Mouse (Mus musculus) heart, postnatal 0 days (tissue): ENCODE data around the gene Asap3. TPM values are rescaled to one million over a fixed set of nuclear protein-coding genes. Genes with fewer than 3 reads are reported as not detected.
A peak's percentile ranks its signal among the peaks of the same experiment; 100 is the strongest.

Experiments used
- ATAC-seq: fragments of 200-750 bp; cut with Nextera tagmentation; 2 replicates; pipeline ENCODE4 v1.8.0; 2017; ENCODE audit warnings: low read depth, moderate number of reproducible peaks, moderate library complexity; ENCODE audit not compliant: insufficient read depth
- DNase-seq: peaks from one replicate; pipeline ENCODE4 v3.0.0-alpha.2; 2016; ENCODE audit warnings: low spot score
- H3K27ac ChIP-seq: fragments of 300-500 bp; sonication (generic); 2 replicates; pipeline ENCODE4 v1.5.1; 2014; ENCODE audit warnings: low read depth, mild to moderate bottlenecking
- H3K27me3 ChIP-seq: fragments of 300-500 bp; sonication (generic); 2 replicates; pipeline ENCODE4 v1.6.1; 2014; ENCODE audit warnings: low read length, mixed read lengths; ENCODE audit not compliant: control insufficient read depth, insufficient read depth
- H3K36me3 ChIP-seq: fragments of 300-500 bp; sonication (generic); replicated peaks from 2 replicates; pipeline ENCODE4 v1.6.1; 2014; ENCODE audit warnings: low read length, mixed read lengths; ENCODE audit not compliant: control insufficient read depth, insufficient read depth
- H3K4me1 ChIP-seq: fragments of 300-500 bp; sonication (generic); 2 replicates; pipeline ENCODE4 v1.6.1; 2014; ENCODE audit warnings: antibody characterized with exemption; ENCODE audit not compliant: control insufficient read depth, insufficient read depth
- H3K4me2 ChIP-seq: fragments of 300-500 bp; sonication (generic); 2 replicates; pipeline ENCODE4 v1.6.1; 2014; ENCODE audit warnings: low read depth, mild to moderate bottlenecking, low read length, moderate library complexity
- H3K4me3 ChIP-seq: fragments of 300-500 bp; sonication (generic); 2 replicates; pipeline ENCODE4 v1.5.1; 2014; ENCODE audit warnings: low read depth, low read length
- H3K9ac ChIP-seq: fragments of 300-500 bp; sonication (generic); replicated peaks from 2 replicates; pipeline ENCODE4 v1.6.1; 2014; ENCODE audit warnings: low read depth, low read length, mixed read lengths
- H3K9me3 ChIP-seq: fragments of 300-500 bp; sonication (generic); replicated peaks from 2 replicates; pipeline ENCODE4 v1.6.1; 2016; ENCODE audit warnings: low read length; ENCODE audit not compliant: control insufficient read depth
- CTCF ChIP-seq: IDR thresholded peaks from 2 replicates; pipeline ENCODE4 v1.5.1; 2016; ENCODE audit warnings: antibody characterized with exemption, control low read depth, low read depth
- EP300 ChIP-seq: IDR thresholded peaks from 2 replicates; pipeline ENCODE4 v1.6.1; 2016; ENCODE audit warnings: antibody characterized with exemption, low read depth
- WGBS: fragments of 180-500 bp; shearing (Covaris S2); extraction: QIAGEN DNeasy Blood & Tissue Kit; methylation state at CpG from one replicate; pipeline ENCODE4 v1.1.7; 2014; 5-methylcytosine and 5-hydroxymethylcytosine counted together
- polyA plus RNA-seq: library from polyadenylated mRNA; unstranded; fragments of >200 nt; fragmentation: Nextera tagmentation; extraction: Ambion mirVana; gene quantifications from 2 replicates; pipeline ENCODE4 v1.2.1, GENCODE M21; 2015
- total RNA-seq: library from RNA; depleted of rRNA; stranded (reverse); fragments of >200 nt; gene quantifications from 2 replicates; pipeline ENCODE4 v1.2.3, GENCODE M21; 2014; ENCODE audit warnings: low replicate concordance

Asap3 gene
- total and polyA plus RNA-seq, 2 experiments from 2014 or later: 1.7 to 2.9 TPM

DNA sequence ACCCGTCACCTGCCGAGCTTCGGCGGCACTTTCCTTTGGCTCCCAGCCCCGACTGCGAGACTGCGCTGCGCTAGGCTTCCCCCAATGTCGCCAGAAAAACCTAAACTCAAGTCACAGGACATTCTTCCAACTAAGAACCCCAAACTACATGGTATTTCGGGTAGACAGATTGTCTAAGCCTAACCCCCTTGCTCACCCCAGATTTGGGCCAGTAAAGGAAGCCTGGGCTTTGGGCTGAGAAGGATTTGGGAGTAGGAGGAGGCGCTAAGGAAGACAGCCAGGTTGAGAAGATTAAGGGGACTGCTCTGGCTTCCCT lies 43.1 kb downstream of the Asap3 start:
- Histone ChIP-seq H3K27ac (peak overlapping the region; percentile 10), H3K4me2 (peak overlapping the region; percentile 96), H3K9me3 (no peaks in the 10 kb centered on the region), H3K4me3 (peak overlapping the region; percentile 84), H3K4me1 (peaks cover 16% of the 10 kb centered on the region), H3K27me3 (peaks cover 14% of the 10 kb centered on the region; the same call in 1 of the 2 replicates), H3K36me3 (no peaks in the 10 kb centered on the region), H3K9ac (peak overlapping the region; percentile 76)
- 23% methylated on average over 11 of the region's 11 CpGs for WGBS
- DNase-seq: no peak
- ATAC-seq: no peak
- TF ChIP-seq CTCF: no peak
- no peak for TF ChIP-seq EP300

GRCm38 (mm10) chr4:136249780-136250179 lies 43.6 kb downstream of the Asap3 start:
- Histone ChIP-seq H3K4me3 (peak overlapping the region; percentile 84; the same call in 1 of the 2 replicates), H3K36me3 (0 out of 2 replicates have a peak, but pooled peaks cover 4% of the 10 kb centered on the region), H3K9me3 (no peaks in the 10 kb centered on the region), H3K9ac (peak overlapping the region; percentile 16; the same call in 1 of the 2 replicates), H3K4me1 (peaks cover 16% of the 10 kb centered on the region), H3K4me2 (peak overlapping the region; percentile 96), H3K27me3 (peaks cover 14% of the 10 kb centered on the region; the same call in 1 of the 2 replicates), H3K27ac (peak overlapping the region; percentile 10)
- peak; percentile 7 for ATAC-seq
- peak; percentile 62 for DNase-seq
- TF ChIP-seq EP300 (no peak), CTCF (no peak)
- WGBS: 23% methylated on average over 9 of the region's 9 CpGs

- peaks cover 21% of the 10 kb centered on the region; the same call in 1 of the 2 replicates for H3K36me3 ChIP-seq
- no peak for ATAC-seq
- H3K4me1 ChIP-seq: peaks cover 2% of the 10 kb centered on the region; the same call in 1 of the 2 replicates
- TF ChIP-seq EP300 (no peak), CTCF (no peak)
- H3K9me3 ChIP-seq: no peaks in the 10 kb centered on the region
- H3K4me2 ChIP-seq: no peak overlapping the region
- H3K4me3 ChIP-seq: no peak overlapping the region
- no peak overlapping the region for H3K9ac ChIP-seq
- WGBS: 49% methylated on average over 6 of the region's 6 CpGs
- no peak overlapping the region for H3K27ac ChIP-seq
- no peaks in the 10 kb centered on the region for H3K27me3 ChIP-seq
- no peak for DNase-seq
Measured at GRCm38 (mm10) chr4:136255919-136256318, 49.8 kb downstream of the Asap3 start.

GRCm38 (mm10) chr4:136256696-136257095 lies 50.5 kb downstream of the Asap3 start:
- H3K9ac ChIP-seq: no peak overlapping the region
- 63% methylated on average over 10 of the region's 10 CpGs for WGBS
- TF ChIP-seq EP300 (no peak), CTCF (no peak)

DNA sequence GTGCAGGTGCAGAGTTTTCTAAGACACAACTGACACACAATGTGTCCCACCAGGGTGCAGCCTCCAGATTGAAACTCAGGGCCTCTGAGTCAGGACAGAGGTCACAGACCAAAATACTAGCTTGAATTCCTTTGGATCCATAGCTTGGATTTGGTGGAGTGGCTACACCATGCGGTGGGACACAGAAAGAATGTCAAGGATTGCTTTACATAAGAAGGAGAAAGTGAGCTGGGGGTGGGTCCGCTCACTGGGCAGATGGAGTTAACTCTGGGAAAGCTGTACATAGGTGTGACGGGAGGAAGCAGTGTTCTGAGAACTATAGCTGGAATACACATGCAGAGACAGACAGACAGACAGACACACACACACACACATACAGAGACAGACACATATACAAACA lies 53.8 kb downstream of the Asap3 start:
- Histone ChIP-seq H3K4me3 (no peak overlapping the region), H3K4me1 (peaks cover 11% of the 10 kb centered on the region), H3K4me2 (no peak overlapping the region), H3K27me3 (no peaks in the 10 kb centered on the region), H3K9ac (no peak overlapping the region), H3K9me3 (no peaks in the 10 kb centered on the region), H3K27ac (peak overlapping the region; percentile 64), H3K36me3 (peaks cover 15% of the 10 kb centered on the region; the same call in 1 of the 2 replicates)
- no peak for TF ChIP-seq EP300
- TF ChIP-seq CTCF: no peak
- WGBS: 64% methylated on average over 3 of the region's 3 CpGs
- ATAC-seq (no peak), DNase-seq (no peak)

More at GRCm38 (mm10) chr4:136256696-136257095, 50.5 kb downstream of the Asap3 start:
- ATAC-seq: no peak
- peaks cover 10% of the 10 kb centered on the region for H3K4me1 ChIP-seq
- no peak overlapping the region for H3K4me3 ChIP-seq
- H3K4me2 ChIP-seq: no peak overlapping the region
- H3K36me3 ChIP-seq: peaks cover 21% of the 10 kb centered on the region; the same call in 1 of the 2 replicates
- H3K27ac ChIP-seq: no peak overlapping the region
- no peaks in the 10 kb centered on the region for H3K27me3 ChIP-seq
- DNase-seq: no peak
- H3K9me3 ChIP-seq: no peaks in the 10 kb centered on the region
